Mouse (Mus musculus): Measurements from ENCODE around the gene Cep152.

- no peak for TF ChIP-seq POLR2A (IDR thresholded peaks at IDR 0.05; ENCODE audit: low read depth, low read length)
- no peak for TF ChIP-seq CTCF (conservative IDR thresholded peaks at IDR 0.05 in 1 of 2, IDR thresholded peaks at IDR 0.05 in 1 of 2; ENCODE audit: low read depth in 2 of 2, low read length in 2 of 2)
- TF ChIP-seq EP300 (IDR thresholded peaks at IDR 0.05; ENCODE audit: low read length) = no peak
- TF ChIP-seq IRF4 (IDR thresholded peaks at IDR 0.05; ENCODE audit: low read depth, low read length) = no peak
- no peak for TF ChIP-seq TCF12 (IDR thresholded peaks at IDR 0.05; ENCODE audit: low read depth, low read length)
- no peak for TF ChIP-seq UBTF (IDR thresholded peaks at IDR 0.05; ENCODE audit: low read depth, low read length)
- TF ChIP-seq TBP (conservative IDR thresholded peaks at IDR 0.05; ENCODE audit: low read depth, low read length) = no peak
- no peak for TF ChIP-seq ZC3H11A (IDR thresholded peaks at IDR 0.05; ENCODE audit: low read depth, low read length)
- TF ChIP-seq USF2 (conservative IDR thresholded peaks at IDR 0.05; ENCODE audit: low read depth, low read length) = no peak
- no peak for TF ChIP-seq CHD2 (IDR thresholded peaks at IDR 0.05; ENCODE audit: low read length)
These were observed 41.8 kb upstream of the Cep152 start for GRCm38 (mm10) chr2:125666668-125667067.

Measured in CH12.LX (cell line).